Mouse (Mus musculus): Measurements from ENCODE around the gene Pnkp. TPM values are rescaled to one million over a fixed set of nuclear protein-coding genes. Genes with fewer than 3 reads are reported as not detected.

Pnkp gene
- polyA plus RNA-seq, 1 experiment from 2014 or later, result 21.6 TPM

MicroRNAs within 50 kb of the gene (microRNA counts, 519-probe panel; counts per million panel counts)
- microRNA mmu-miR-707, result not detected

Small RNAs within 50 kb of the gene (microRNA-seq; reads per million reads assigned to microRNA genes)
- gene Mir707 (ENCODE audit: borderline number of aligned reads), result not detected

Other genes with a start within 250 kb of the Pnkp start
- 2.1 and 4.5 TPM in 2 replicates for gene Myh14, start 186.3 kb upstream of the Pnkp start, polyA plus RNA-seq (2014; fragmentation: Nextera tagmentation; extraction: Ambion mirVana)
- not detected in 2 replicates for gene Izumo2, start 148.4 kb upstream of the Pnkp start, polyA plus RNA-seq (2014; fragmentation: Nextera tagmentation; extraction: Ambion mirVana)
- gene Vrk3, start 108.7 kb upstream of the Pnkp start, polyA plus RNA-seq (2014; fragmentation: Nextera tagmentation; extraction: Ambion mirVana), result 32.3 and 38.0 TPM in 2 replicates
- gene Zfp473, start 106.1 kb upstream of the Pnkp start, polyA plus RNA-seq (2014; fragmentation: Nextera tagmentation; extraction: Ambion mirVana), result 3.3 and 3.6 TPM in 2 replicates
- 66.9 and 72.6 TPM in 2 replicates for gene Nup62, start 41.1 kb upstream of the Pnkp start, polyA plus RNA-seq (2014; fragmentation: Nextera tagmentation; extraction: Ambion mirVana)
- gene Il4i1, start 40.8 kb upstream of the Pnkp start, polyA plus RNA-seq (2014; fragmentation: Nextera tagmentation; extraction: Ambion mirVana), result 0.52 and 1.9 TPM in 2 replicates
- gene Atf5, start 40.5 kb upstream of the Pnkp start, polyA plus RNA-seq (2014; fragmentation: Nextera tagmentation; extraction: Ambion mirVana), result 2.9 and 3.1 TPM in 2 replicates
- 32.4 and 42.5 TPM in 2 replicates for gene Akt1s1, start 8.1 kb upstream of the Pnkp start, polyA plus RNA-seq (2014; fragmentation: Nextera tagmentation; extraction: Ambion mirVana)
- gene Tbc1d17, start 8.1 kb upstream of the Pnkp start, polyA plus RNA-seq (2014; fragmentation: Nextera tagmentation; extraction: Ambion mirVana), result 55.1 and 75.1 TPM in 2 replicates
- gene Ptov1, start 12.6 kb downstream of the Pnkp start, polyA plus RNA-seq (2014; fragmentation: Nextera tagmentation; extraction: Ambion mirVana), result 350 and 370 TPM in 2 replicates
- 44.5 and 50.3 TPM in 2 replicates for gene Med25, start 35.6 kb downstream of the Pnkp start, polyA plus RNA-seq (2014; fragmentation: Nextera tagmentation; extraction: Ambion mirVana)
- gene Fuz, start 38.9 kb downstream of the Pnkp start, polyA plus RNA-seq (2014; fragmentation: Nextera tagmentation; extraction: Ambion mirVana), result 11.8 and 13.2 TPM in 2 replicates
- gene Ap2a1, start 72.4 kb downstream of the Pnkp start, polyA plus RNA-seq (2014; fragmentation: Nextera tagmentation; extraction: Ambion mirVana), result 70.1 and 70.3 TPM in 2 replicates
- 0.21 TPM in 1 of 2 replicates, not detected in the other for gene Tsks, start 86.1 kb downstream of the Pnkp start, polyA plus RNA-seq (2014; fragmentation: Nextera tagmentation; extraction: Ambion mirVana)
- gene Cpt1c, start 117.7 kb downstream of the Pnkp start, polyA plus RNA-seq (2014; fragmentation: Nextera tagmentation; extraction: Ambion mirVana), result 14.3 and 17.1 TPM in 2 replicates
- 289 and 293 TPM in 2 replicates for gene Prmt1, start 129.4 kb downstream of the Pnkp start, polyA plus RNA-seq (2014; fragmentation: Nextera tagmentation; extraction: Ambion mirVana)
- 62.4 and 71.9 TPM in 2 replicates for gene Irf3, start 140.5 kb downstream of the Pnkp start, polyA plus RNA-seq (2014; fragmentation: Nextera tagmentation; extraction: Ambion mirVana)
- 69.9 and 71.7 TPM in 2 replicates for gene Bcl2l12, start 141.6 kb downstream of the Pnkp start, polyA plus RNA-seq (2014; fragmentation: Nextera tagmentation; extraction: Ambion mirVana)
- gene Scaf1, start 159.2 kb downstream of the Pnkp start, polyA plus RNA-seq (2014; fragmentation: Nextera tagmentation; extraction: Ambion mirVana), result 40.0 and 41.1 TPM in 2 replicates
- gene Rras, start 160.8 kb downstream of the Pnkp start, polyA plus RNA-seq (2014; fragmentation: Nextera tagmentation; extraction: Ambion mirVana), result 18.5 and 23.9 TPM in 2 replicates
- 10.9 and 11.8 TPM in 2 replicates for gene Prr12, start 195.7 kb downstream of the Pnkp start, polyA plus RNA-seq (2014; fragmentation: Nextera tagmentation; extraction: Ambion mirVana)
- 59.2 and 63.8 TPM in 2 replicates for gene Nosip, start 205.3 kb downstream of the Pnkp start, polyA plus RNA-seq (2014; fragmentation: Nextera tagmentation; extraction: Ambion mirVana)
- gene Prrg2, start 205.5 kb downstream of the Pnkp start, polyA plus RNA-seq (2014; fragmentation: Nextera tagmentation; extraction: Ambion mirVana), result 17.9 and 20.3 TPM in 2 replicates
- gene Rcn3, start 235.1 kb downstream of the Pnkp start, polyA plus RNA-seq (2014; fragmentation: Nextera tagmentation; extraction: Ambion mirVana), result 221 and 234 TPM in 2 replicates
- 12.6 TPM in 2 replicates for gene Fcgrt, start 246.7 kb downstream of the Pnkp start, polyA plus RNA-seq (2014; fragmentation: Nextera tagmentation; extraction: Ambion mirVana)